ENCODE assay signal across 7 mouse cellular contexts in genomic region chr15:80090741-80091120, GRCm38 (mm10). TPM values are rescaled to one million over a fixed set of nuclear protein-coding genes. Genes with fewer than 3 reads are reported as not detected.
A peak's percentile ranks its signal among the peaks of the same experiment; 100 is the strongest.
DNase-seq lines count a peak whose midpoint lies in the region; ATAC-seq and TF ChIP-seq lines count a peak whose summit lies in the region.

No protein-coding gene starts in this region.

- peaks cover 9% of the 10 kb centered on the region for H3K27me3 ChIP-seq in kidney, postnatal 0 days (ENCODE audit: insufficient read depth, low read length)
- H3K27me3 ChIP-seq in forebrain, embryonic 14.5 days (replicated peaks; ENCODE audit: control insufficient read depth, insufficient read depth, low read length): 0 out of 2 replicates have a peak, but pooled peaks cover 9% of the 10 kb centered on the region
- peaks cover 18% of the 10 kb centered on the region for H3K27me3 ChIP-seq in liver, embryonic 15.5 days

- peaks cover 8% of the 10 kb centered on the region; the same call in 1 of the 2 replicates for H3K4me1 ChIP-seq in kidney, postnatal 0 days (replicated peaks; ENCODE audit: insufficient read depth, low read length)
- H3K4me1 ChIP-seq in forebrain, embryonic 14.5 days (ENCODE audit: control insufficient read depth, insufficient read depth, low read length): no peaks in the 10 kb centered on the region; the same call in 1 of the 2 replicates
- H3K4me1 ChIP-seq in liver, embryonic 15.5 days (replicated peaks): peaks cover 79% of the 10 kb centered on the region

- H3K4me2 ChIP-seq in kidney, postnatal 0 days (ENCODE audit: low read length): peak overlapping the region; percentile 86
- peak overlapping the region; percentile 88 for H3K4me2 ChIP-seq in forebrain, embryonic 14.5 days (ENCODE audit: low read length)
- peak overlapping the region; percentile 99 for H3K4me2 ChIP-seq in liver, embryonic 15.5 days

- TF ChIP-seq CTCF in kidney, postnatal 0 days (IDR thresholded peaks at IDR 0.05; ENCODE audit: low read depth): no peak
- no peak for TF ChIP-seq CTCF in brain, embryonic 14.5 days (IDR thresholded peaks at IDR 0.05; ENCODE audit: borderline replicate concordance, extremely low read depth, insufficient read depth, insufficient read length)

- WGBS in kidney, postnatal 0 days: 2% methylated on average over 17 of the region's 17 CpGs
- 0% methylated on average over 17 of the region's 17 CpGs for WGBS in forebrain, embryonic 14.5 days
- under 1% methylated on average over 17 of the region's 17 CpGs for WGBS in liver, embryonic 15.5 days (ENCODE audit: insufficient replicate concordance)

- H3K4me3 ChIP-seq in kidney, postnatal 0 days (replicated peaks; ENCODE audit: low read depth, low read length): peak overlapping the region; percentile 52
- peak overlapping the region; percentile 79 for H3K4me3 ChIP-seq in forebrain, embryonic 14.5 days (ENCODE audit: low read depth, low read length)
- H3K4me3 ChIP-seq in liver, embryonic 15.5 days (replicated peaks): peak overlapping the region; percentile 77

- no peaks in the 10 kb centered on the region for H3K9me3 ChIP-seq in kidney, postnatal 0 days (replicated peaks; ENCODE audit: low read length)
- no peaks in the 10 kb centered on the region for H3K9me3 ChIP-seq in forebrain, embryonic 14.5 days (replicated peaks; ENCODE audit: control insufficient read depth, low read length)
- no peaks in the 10 kb centered on the region for H3K9me3 ChIP-seq in liver, embryonic 15.5 days (replicated peaks)

- no peak for ATAC-seq in kidney, postnatal 0 days (replicated peaks; ENCODE audit: low FRiP score, low read depth)
- peak; percentile 32 for ATAC-seq in forebrain, embryonic 14.5 days
- no peak for ATAC-seq in liver, embryonic 15.5 days (ENCODE audit: insufficient read depth)

- no peak for TF ChIP-seq POLR2A in brain, embryonic 14.5 days (IDR thresholded peaks at IDR 0.05; ENCODE audit: borderline replicate concordance, extremely low read depth, insufficient read depth, insufficient read length, poor library complexity, severe bottlenecking)

- H3K36me3 ChIP-seq in kidney, postnatal 0 days (ENCODE audit: insufficient read depth, low read length): no peaks in the 10 kb centered on the region
- H3K36me3 ChIP-seq in forebrain, embryonic 14.5 days (ENCODE audit: control insufficient read depth, insufficient read depth, low read length): no peaks in the 10 kb centered on the region
- no peaks in the 10 kb centered on the region for H3K36me3 ChIP-seq in liver, embryonic 15.5 days (replicated peaks)

- no peak overlapping the region for H3K27ac ChIP-seq in kidney, postnatal 0 days
- H3K27ac ChIP-seq in forebrain, embryonic 14.5 days (ENCODE audit: low read depth, low read length): no peak overlapping the region
- H3K27ac ChIP-seq in liver, embryonic 15.5 days (replicated peaks): peak overlapping the region; percentile 71

- peak overlapping the region; percentile 53 for H3K9ac ChIP-seq in kidney, postnatal 0 days (ENCODE audit: low read depth, low read length)
- H3K9ac ChIP-seq in forebrain, embryonic 14.5 days (ENCODE audit: low read length): peak overlapping the region; percentile 89
- H3K9ac ChIP-seq in liver, embryonic 15.5 days: peak overlapping the region; percentile 77

- no peak for DNase-seq in kidney, postnatal 0 days (ENCODE audit: low spot score)
- DNase-seq in kidney, adult 11 months: no peak
- DNase-seq in brain, embryonic 14.5 days (ENCODE audit: low read depth): peak; percentile 66
- DNase-seq in forebrain, embryonic 14.5 days (ENCODE audit: low spot score): peak; percentile 56
- peak; percentile 49 for DNase-seq in testis, postnatal 10 days (ENCODE audit: low spot score)
- DNase-seq in B cell, adult 2 months: no peak

RNA-seq across cellular contexts. Expression of gene Syngr1, which starts 0.4 kb away (rescaled TPM):
- polyA plus RNA-seq in kidney, postnatal 0 days (2015; fragmentation: Nextera tagmentation; extraction: Ambion mirVana): 21.8 and 24.1 TPM in 2 replicates
- polyA plus RNA-seq in brain, embryonic 14.5 days (2012; rRNA removed): 64.7 and 75.5 TPM in 2 replicates
- polyA plus RNA-seq in forebrain, embryonic 14.5 days (2014; fragmentation: Nextera tagmentation; extraction: Ambion mirVana): 28.8 and 30.1 TPM in 2 replicates
- polyA plus RNA-seq in liver, embryonic 15.5 days (2015; fragmentation: Nextera tagmentation; extraction: Ambion mirVana): 12.7 and 13.0 TPM in 2 replicates

RNA-seq across cellular contexts. Expression of gene Rpl3, which starts 0.9 kb away (rescaled TPM):
- 970 and 975 TPM in 2 replicates for polyA plus RNA-seq in kidney, postnatal 0 days (2015; fragmentation: Nextera tagmentation; extraction: Ambion mirVana)
- 770 and 873 TPM in 2 replicates for polyA plus RNA-seq in brain, embryonic 14.5 days (2012; rRNA removed)
- 768 and 902 TPM in 2 replicates for polyA plus RNA-seq in forebrain, embryonic 14.5 days (2014; fragmentation: Nextera tagmentation; extraction: Ambion mirVana)
- polyA plus RNA-seq in liver, embryonic 15.5 days (2015; fragmentation: Nextera tagmentation; extraction: Ambion mirVana): 539 and 552 TPM in 2 replicates

RNA-seq across cellular contexts. Expression of gene Tab1, which starts 42.2 kb away (rescaled TPM):
- 27.7 and 31.8 TPM in 2 replicates for polyA plus RNA-seq in kidney, postnatal 0 days (2015; fragmentation: Nextera tagmentation; extraction: Ambion mirVana)
- polyA plus RNA-seq in brain, embryonic 14.5 days (2012; rRNA removed): 49.3 and 55.3 TPM in 2 replicates
- polyA plus RNA-seq in forebrain, embryonic 14.5 days (2014; fragmentation: Nextera tagmentation; extraction: Ambion mirVana): 33.1 and 36.6 TPM in 2 replicates
- polyA plus RNA-seq in liver, embryonic 15.5 days (2015; fragmentation: Nextera tagmentation; extraction: Ambion mirVana): 11.0 and 12.7 TPM in 2 replicates

Comparison
In these comparisons a context has a peak if more than half of its experiments do, and no peak if none do; other contexts are left out.
1. DNase-seq: peak in brain, embryonic 14.5 days (single experiment), forebrain, embryonic 14.5 days (single experiment) and testis, postnatal 10 days (single experiment); none in kidney, postnatal 0 days (single experiment), kidney, adult 11 months (single experiment) and B cell, adult 2 months (0 of 2).
2. Peak in every context shown above with its lines, with median percentiles within 50 percentile points of each other: H3K4me2 ChIP-seq, H3K4me3 ChIP-seq and H3K9ac ChIP-seq.